Mouse (Mus musculus) spleen, embryonic (tissue): ENCODE results near the gene Lnx1.

ENCODE experiments used
- CTCF ChIA-PET: fragments of 350-600 bp; sonication (Branson Sonifier 250); formaldehyde crosslinking; loops from one replicate; lab custom pipeline; 2022; lab: Charles Lee

Gene Lnx1

DNA sequence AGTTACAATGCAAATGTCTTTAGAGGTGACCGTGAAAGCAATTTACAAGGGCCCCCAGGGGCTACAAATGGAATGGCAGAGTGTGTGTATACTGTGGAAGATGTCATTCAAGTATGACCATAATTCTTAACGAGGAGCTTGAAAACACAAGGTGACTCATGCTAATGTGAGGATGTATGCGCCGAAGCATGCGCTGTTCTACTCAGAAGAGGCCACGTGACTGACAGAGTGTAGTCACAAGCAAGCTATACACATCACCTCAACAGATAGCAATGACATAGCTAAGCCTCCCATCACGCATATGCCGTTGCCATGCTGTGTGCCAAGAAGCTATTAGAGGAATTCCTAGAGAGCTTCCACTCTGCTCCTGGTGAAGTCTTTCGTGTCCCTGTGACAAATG lies 5.2 kb downstream of the Lnx1 start:
- CTCF ChIA-PET, result no interaction called here

DNA sequence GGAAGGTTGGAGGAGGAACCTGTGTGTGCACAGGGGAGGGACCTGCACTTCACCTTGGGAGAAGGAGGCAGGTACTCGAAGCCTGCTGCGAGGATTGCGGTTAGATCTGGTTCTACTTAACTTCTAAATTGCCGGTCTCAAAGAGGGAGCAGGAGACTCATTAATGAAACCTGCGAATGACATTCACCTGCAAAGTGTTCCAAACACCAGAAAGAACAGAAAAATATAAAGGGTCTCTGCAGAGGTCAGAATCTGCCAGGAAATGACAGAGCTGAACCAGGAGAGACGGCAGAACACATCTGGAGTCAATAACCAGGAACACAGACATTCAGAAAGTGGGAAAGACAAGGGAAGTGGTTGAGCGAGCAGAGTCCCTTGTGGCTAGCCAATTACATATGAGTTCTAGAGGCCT lies 8.3 kb downstream of the Lnx1 start:
- CTCF ChIA-PET, result no interaction called here

DNA sequence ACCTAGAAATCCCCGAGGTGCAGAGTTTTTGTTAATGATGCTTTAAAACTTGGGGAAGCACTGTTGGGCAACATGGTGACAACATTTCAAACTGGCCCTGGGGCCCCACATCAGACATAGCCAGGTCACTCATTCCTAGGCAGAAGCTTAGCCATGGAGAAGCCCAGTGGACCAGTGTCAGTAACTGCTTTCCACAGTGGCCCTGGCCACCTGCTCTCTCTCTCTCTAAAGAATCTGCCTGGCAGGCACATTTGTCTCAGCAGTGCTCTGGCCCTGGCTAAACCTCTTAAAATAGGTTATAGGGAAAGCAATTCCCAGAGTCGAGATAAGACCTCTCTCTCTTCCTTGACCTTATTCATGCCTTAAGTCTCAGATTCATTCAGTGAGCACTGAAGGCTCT lies 8.9 kb downstream of the Lnx1 start:
- CTCF ChIA-PET, result no interaction called here

GRCm38 (mm10) chr5:74692411-74693090 lies 10.2 kb downstream of the Lnx1 start:
- CTCF ChIA-PET, result no interaction called here

- CTCF ChIA-PET, result no interaction called here
These were observed 13.9 kb downstream of the Lnx1 start for GRCm38 (mm10) chr5:74688822-74689221.

DNA sequence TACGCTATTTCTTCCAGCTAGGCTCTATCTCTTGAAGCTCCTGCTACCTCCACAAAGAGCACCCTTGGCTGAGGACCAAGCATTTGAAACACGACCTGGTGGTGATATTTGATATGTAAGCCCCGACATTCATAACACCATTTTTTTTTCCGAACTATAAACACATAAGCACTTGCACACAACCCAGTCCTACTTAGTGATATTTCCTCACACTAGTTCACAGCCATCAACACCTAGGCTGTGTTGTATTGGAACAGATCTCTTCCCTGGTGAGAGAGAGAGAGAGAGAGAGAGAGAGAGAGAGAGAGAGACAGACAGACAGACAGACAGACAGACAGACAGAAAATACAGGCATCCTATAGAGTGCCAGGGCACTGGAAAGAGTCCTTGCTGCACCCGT lies 17.8 kb downstream of the Lnx1 start:
- CTCF ChIA-PET, result no interaction called here

DNA sequence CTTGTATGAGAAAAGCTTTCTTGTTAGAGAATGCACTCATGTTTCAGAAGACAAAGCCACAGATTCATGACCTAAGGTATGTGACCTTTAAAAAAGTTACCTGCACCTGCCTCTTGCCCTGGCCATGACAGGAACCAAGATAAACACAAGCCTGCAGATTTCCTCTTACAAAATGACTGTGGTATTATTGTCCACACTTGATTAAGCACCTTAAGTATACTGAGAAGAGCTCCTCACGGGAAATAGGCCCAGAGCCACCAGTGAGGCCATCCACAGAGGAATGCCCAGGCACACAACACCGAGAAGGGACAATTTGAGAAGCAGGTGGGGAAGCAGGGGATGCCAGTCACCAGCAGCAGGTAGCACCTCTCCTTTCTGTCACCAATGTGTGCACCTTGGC lies 18.9 kb downstream of the Lnx1 start:
- CTCF ChIA-PET, result no interaction called here

- CTCF ChIA-PET, result no interaction called here
These were observed 20.0 kb downstream of the Lnx1 start for GRCm38 (mm10) chr5:74682735-74683134.

DNA sequence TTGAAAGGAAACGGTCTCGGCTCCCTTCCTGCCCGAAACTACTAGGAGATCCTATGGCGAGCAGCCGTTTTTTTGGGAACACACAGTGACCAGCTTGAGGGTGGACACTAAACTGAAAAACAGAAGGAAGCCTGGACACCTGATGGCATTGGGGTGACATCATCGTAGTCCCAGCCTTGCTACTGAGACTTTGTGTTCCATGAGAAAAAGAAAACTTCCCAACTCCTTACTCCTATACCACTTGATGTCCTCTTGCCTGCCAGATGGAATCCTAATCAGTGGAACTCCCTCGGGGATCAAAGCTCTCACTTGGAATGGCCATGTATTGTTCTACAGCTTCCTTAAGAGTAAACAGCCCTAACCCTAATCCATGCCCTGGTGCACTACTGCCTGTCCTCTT lies 23.1 kb downstream of the Lnx1 start:
- CTCF ChIA-PET, result interaction anchor here (0.6 kb wide), 1 partner anchor 12 kb away, joined by 6 read pairs; no protein-coding TSS in a partner anchor

GRCm38 (mm10) chr5:74678693-74679092 lies 24.0 kb downstream of the Lnx1 start:
- CTCF ChIA-PET, result no interaction called here

DNA sequence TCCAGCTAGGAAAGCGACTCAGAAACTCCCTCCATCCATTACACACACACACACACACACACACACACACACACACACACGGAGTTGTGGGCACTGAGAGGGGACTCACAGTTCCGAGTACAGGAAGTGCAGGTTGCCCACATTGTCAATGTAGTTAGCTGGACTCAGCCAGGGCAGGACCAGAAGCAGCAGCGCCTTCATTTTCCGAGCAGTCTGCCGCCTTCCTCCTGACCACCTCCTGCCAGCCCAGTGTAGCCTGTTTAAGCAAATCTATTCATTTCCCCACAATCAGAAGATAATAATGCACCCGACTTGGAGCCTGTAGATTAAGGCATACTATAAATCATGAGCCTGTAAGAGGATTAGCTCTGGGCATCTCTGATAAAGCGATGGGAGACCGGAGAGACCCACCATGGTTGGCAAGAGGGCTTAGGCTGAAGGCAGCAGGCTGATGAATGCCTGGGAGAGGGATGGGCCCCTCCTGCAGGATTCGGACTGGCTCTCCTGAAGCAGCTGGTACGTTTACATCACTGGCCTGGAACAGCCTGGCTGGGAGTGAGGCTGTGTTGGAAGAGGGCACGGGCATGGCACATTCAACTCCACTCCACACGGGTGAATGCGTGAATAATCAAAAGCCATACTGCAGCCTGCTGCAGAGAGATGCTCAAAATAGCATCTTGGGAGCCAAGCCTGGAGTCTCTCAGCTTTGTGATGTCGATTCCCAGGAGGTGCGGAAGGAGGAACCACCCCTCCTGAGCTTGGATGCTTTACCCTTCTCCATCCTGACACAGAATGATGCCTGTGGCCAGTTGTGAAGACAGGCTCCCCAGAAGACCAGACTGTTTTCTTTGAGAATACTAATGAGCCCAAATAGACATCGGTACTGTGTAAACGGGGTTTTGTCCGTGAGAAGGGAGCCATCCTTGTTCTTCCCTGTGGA lies 25.0 kb downstream of the Lnx1 start:
- CTCF ChIA-PET, result no interaction called here

DNA sequence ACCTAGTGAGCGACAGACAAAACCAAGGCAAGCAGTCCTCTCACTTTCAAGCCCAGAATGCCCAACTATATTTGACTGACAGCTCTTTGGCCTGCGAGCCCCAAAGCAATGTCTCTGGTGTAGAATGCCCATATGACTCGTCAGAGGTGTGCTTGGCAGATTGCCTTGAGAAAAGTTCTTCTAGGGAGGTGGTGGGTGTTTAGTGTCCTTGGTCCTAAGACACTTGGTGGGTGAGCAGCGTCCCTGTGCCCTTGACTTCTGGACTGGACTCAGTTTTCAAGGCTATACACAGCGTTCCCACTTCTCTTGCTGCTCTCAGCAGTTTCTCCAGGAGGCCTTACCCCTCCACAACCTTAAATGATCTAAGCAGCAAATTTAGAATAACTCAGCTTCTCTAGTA lies 30.2 kb downstream of the Lnx1 start:
- CTCF ChIA-PET, result no interaction called here

DNA sequence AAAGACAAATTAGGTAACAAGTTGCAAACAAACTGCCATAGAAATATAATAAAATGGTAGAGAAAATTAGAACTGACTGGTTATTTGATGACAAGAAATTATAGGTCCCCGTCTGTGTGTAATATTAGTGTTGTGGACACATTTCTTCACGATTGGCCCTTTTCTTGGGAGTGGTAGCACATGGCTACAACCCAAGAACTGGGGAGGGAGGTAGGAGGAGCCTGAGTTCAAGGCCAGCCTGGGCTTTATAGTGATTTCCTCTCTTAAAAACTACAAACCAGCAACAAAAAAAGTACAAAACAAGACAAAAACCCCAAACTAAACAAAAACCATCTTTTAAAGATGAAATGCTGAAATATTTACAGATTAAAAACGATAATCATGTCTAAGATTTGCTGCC lies 31.8 kb downstream of the Lnx1 start:
- CTCF ChIA-PET, result no interaction called here

GRCm38 (mm10) chr5:74669925-74670324 lies 32.8 kb downstream of the Lnx1 start:
- CTCF ChIA-PET, result no interaction called here

- CTCF ChIA-PET, result no interaction called here
These were observed 33.8 kb downstream of the Lnx1 start for GRCm38 (mm10) chr5:74668956-74669355.

- CTCF ChIA-PET, result interaction anchor here (0.7 kb wide), 1 partner anchor 22 kb away, joined by 3 read pairs; no protein-coding TSS in a partner anchor
These were observed 40.1 kb downstream of the Lnx1 start for GRCm38 (mm10) chr5:74662618-74663017.

- CTCF ChIA-PET, result interaction anchor here (0.7 kb wide), 1 partner anchor 21 kb away, joined by 3 read pairs; no protein-coding TSS in a partner anchor
These were observed 40.8 kb downstream of the Lnx1 start for GRCm38 (mm10) chr5:74661734-74662560.

DNA sequence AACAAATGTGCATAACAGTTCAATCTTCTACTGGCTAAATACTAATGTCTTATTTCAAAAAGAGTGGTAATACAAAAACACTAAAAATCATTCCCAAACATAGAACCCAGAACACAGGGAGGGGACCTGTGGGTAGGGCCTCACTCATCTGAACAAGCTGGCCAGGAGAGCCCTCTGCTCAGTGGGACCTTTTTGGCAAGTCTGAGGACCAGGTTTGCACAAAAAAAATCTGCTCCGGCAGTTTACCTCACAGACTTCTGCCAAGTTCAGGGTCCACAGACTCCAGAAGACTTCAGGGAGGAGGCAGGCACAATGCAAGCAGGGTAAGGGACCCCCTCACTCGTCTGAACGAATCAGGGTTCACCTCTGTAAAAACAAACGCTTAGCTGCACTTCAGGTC lies 42.9 kb downstream of the Lnx1 start:
- CTCF ChIA-PET, result no interaction called here

- CTCF ChIA-PET, result no interaction called here
These were observed 43.4 kb downstream of the Lnx1 start for GRCm38 (mm10) chr5:74659281-74659680.

DNA sequence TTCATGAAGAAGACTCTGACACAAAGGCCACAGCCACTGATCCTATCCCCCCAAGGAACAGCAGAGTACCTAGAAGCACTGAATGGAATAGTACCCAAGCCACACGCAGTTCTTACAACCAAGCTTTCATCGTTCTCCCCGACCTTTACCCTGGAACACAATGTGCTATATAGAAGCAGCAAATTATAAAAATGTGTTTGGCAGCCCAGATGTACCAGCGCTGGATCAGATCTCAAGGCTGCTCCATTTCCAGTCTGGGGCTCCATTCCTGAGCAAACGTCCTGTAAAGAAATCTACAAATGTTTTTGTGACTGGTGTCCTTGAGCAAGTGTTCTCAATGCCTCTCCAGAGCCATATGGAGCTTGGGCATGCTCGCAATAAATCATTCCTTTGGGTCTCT lies 44.8 kb downstream of the Lnx1 start:
- CTCF ChIA-PET, result no interaction called here

DNA sequence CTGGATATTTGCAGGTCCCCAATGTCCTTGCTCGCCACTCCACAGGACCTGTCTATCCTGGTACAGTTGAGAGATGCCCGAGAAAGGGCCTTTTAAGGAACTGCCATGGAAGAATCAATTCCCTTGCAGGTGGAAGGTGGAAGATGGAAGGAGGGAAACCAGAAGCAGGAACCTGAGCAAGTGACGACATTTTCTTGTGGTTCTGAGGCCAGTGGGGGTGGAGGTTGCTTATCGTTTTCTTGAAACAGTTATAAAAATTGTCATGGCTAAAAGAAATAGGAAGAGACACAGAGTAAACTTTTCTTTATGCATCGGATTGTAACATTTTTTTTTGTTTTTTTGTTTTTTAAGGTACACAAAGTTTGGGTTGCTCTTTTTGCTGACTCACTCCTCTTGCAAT lies 46.3 kb downstream of the Lnx1 start:
- CTCF ChIA-PET, result no interaction called here

GRCm38 (mm10) chr5:74654527-74654926 lies 48.2 kb downstream of the Lnx1 start:
- CTCF ChIA-PET, result no interaction called here
